ENCODE assay signal across 18 mouse cellular contexts in the genomic region with DNA sequence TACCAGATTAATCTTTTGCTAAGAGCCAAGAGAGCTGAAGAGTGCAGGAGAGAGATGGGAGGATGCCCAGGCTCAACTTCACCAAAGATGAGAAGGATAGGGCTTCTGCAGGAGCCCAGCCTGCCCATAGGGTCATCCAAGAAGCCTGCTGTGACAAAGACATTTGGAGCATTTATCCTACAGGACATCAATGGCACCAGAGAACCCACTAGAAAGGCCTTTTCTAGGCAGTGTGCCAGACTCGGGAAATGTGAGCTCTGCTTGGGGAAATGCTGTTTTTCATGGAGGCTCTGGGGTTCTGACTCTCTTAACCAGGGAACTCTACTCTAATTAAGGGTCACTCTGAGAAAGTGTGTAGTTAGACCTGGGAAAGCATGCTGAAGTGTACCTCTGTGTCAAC.
DNase-seq lines count a peak whose midpoint lies in the region; ATAC-seq and TF ChIP-seq lines count a peak whose summit lies in the region.
"Had no signal": no experiment of that assay in that cellular context is flagged by ENCODE, and none has a peak within 500 bp of the region (broad histone marks: within the 10 kb centered on the region; RNA-seq: fewer than 3 reads in every experiment).

No protein-coding gene starts in this region.

- no peak for TF ChIP-seq CTCF in lung, embryonic 14.5 days (IDR thresholded peaks at IDR 0.05; ENCODE audit: low read depth)

- DNase-seq in embryo, embryonic 11 days: peak; percentile 7
- DNase-seq in embryo, embryonic 10.5 days (ENCODE audit: low spot score): no peak
- peak; percentile 84 for DNase-seq in lung, embryonic 14.5 days
- DNase-seq in lung, postnatal 25 days (ENCODE audit: low spot score): no peak
- DNase-seq in cerebellum, adult 18-20 months: peak; percentile 18 to 20
- no peak for DNase-seq in layer of hippocampus, adult 8-10 months (ENCODE audit: low spot score in 2 of 2)
- no peak for DNase-seq in heart, postnatal 14 days
- DNase-seq: adrenal gland, postnatal 10 days; gastrocnemius, adult 2 months; kidney, postnatal 25 days; thymus, postnatal 14 days had no signal

- no peaks in the 10 kb centered on the region; the same call in 1 of the 2 replicates for H3K4me1 ChIP-seq in lung, embryonic 14.5 days (ENCODE audit: insufficient read depth)
- H3K4me1 ChIP-seq in limb, embryonic 13.5 days: no peaks in the 10 kb centered on the region
- H3K4me1 ChIP-seq: forebrain, embryonic 12.5 days; midbrain, embryonic 12.5 days had no signal

- no peaks in the 10 kb centered on the region for H3K9me3 ChIP-seq in lung, embryonic 14.5 days (ENCODE audit: low read depth, low read length)
- no peaks in the 10 kb centered on the region for H3K9me3 ChIP-seq in limb, embryonic 13.5 days
- H3K9me3 ChIP-seq: embryonic facial prominence, embryonic 13.5 days; forebrain, embryonic 12.5 days; midbrain, embryonic 12.5 days had no signal

- no peaks in the 10 kb centered on the region for H3K27me3 ChIP-seq in lung, embryonic 14.5 days (ENCODE audit: insufficient read depth, low read length)
- no peaks in the 10 kb centered on the region for H3K27me3 ChIP-seq in limb, embryonic 13.5 days
- H3K27me3 ChIP-seq: embryonic facial prominence, embryonic 13.5 days; forebrain, embryonic 12.5 days; midbrain, embryonic 12.5 days had no signal

- ATAC-seq in lung, embryonic 14.5 days (ENCODE audit: insufficient read depth): peak; percentile 44; the same call in 1 of the 2 replicates
- ATAC-seq in limb, embryonic 13.5 days (ENCODE audit: low FRiP score, low read depth): peak; percentile 32; the same call in 1 of the 2 replicates
- ATAC-seq: intestine, embryonic 16.5 days; lung, postnatal 0 days had no signal

- H3K4me2 ChIP-seq in lung, embryonic 14.5 days: no peak overlapping the region
- no peak overlapping the region for H3K4me2 ChIP-seq in limb, embryonic 13.5 days (replicated peaks)
- H3K4me2 ChIP-seq: embryonic facial prominence, embryonic 13.5 days; forebrain, embryonic 12.5 days; heart, embryonic 11.5 days; midbrain, embryonic 12.5 days had no signal

- H3K9ac ChIP-seq in lung, embryonic 14.5 days: no peak overlapping the region
- no peak overlapping the region for H3K9ac ChIP-seq in limb, embryonic 13.5 days
- H3K9ac ChIP-seq: embryonic facial prominence, embryonic 13.5 days; forebrain, embryonic 12.5 days; midbrain, embryonic 12.5 days had no signal

- WGBS in lung, embryonic 14.5 days: 19% methylated on average over 1 of the region's 1 CpGs
- WGBS in limb, embryonic 13.5 days: 42% methylated on average over 1 of the region's 1 CpGs

- no peaks in the 10 kb centered on the region for H3K36me3 ChIP-seq in lung, embryonic 14.5 days (ENCODE audit: insufficient read depth)
- H3K36me3 ChIP-seq in limb, embryonic 13.5 days: no peaks in the 10 kb centered on the region
- H3K36me3 ChIP-seq: embryonic facial prominence, embryonic 13.5 days; forebrain, embryonic 12.5 days; midbrain, embryonic 12.5 days had no signal

- H3K27ac ChIP-seq in lung, embryonic 14.5 days (ENCODE audit: low read depth): no peak overlapping the region
- no peak overlapping the region for H3K27ac ChIP-seq in limb, embryonic 13.5 days
- H3K27ac ChIP-seq: embryonic facial prominence, embryonic 13.5 days; forebrain, embryonic 12.5 days; gastrocnemius, adult 2 months; midbrain, embryonic 12.5 days had no signal

- no peak overlapping the region for H3K4me3 ChIP-seq in lung, embryonic 14.5 days (ENCODE audit: low read depth, low read length)
- no peak overlapping the region for H3K4me3 ChIP-seq in limb, embryonic 13.5 days
- H3K4me3 ChIP-seq: embryonic facial prominence, embryonic 13.5 days; forebrain, embryonic 12.5 days; gastrocnemius, adult 2 months; midbrain, embryonic 12.5 days had no signal

- intact Hi-C loops in heart, postnatal 14 days (cut with DNase I): no loop called here

Comparison
In these comparisons a context has a peak if more than half of its experiments do, and no peak if none do; other contexts are left out.
1. DNase-seq: peak in embryo, embryonic 11 days (single experiment), lung, embryonic 14.5 days (single experiment) and cerebellum, adult 18-20 months (2 of 2); none in embryo, embryonic 10.5 days (single experiment), lung, postnatal 25 days (single experiment), layer of hippocampus, adult 8-10 months (0 of 2) and heart, postnatal 14 days (0 of 2).